Comparison of ENCODE assay signal across 8 mouse cellular contexts in genomic region chr8:121590203-121591177, GRCm38 (mm10). TPM values are rescaled to one million over a fixed set of nuclear protein-coding genes. Genes with fewer than 3 reads are reported as not detected.
DNase-seq lines count a peak whose midpoint lies in the region; ATAC-seq and TF ChIP-seq lines count a peak whose summit lies in the region.

Map1lc3b (plus strand) TSS chr8:121590361.

- peak within 1 kb of the TSS; percentile 94 for H3K4me3 ChIP-seq in embryonic facial prominence, embryonic 14.5 days (ENCODE audit: low read depth, low read length)
- H3K4me3 ChIP-seq in limb, embryonic 14.5 days (replicated peaks; ENCODE audit: low read length) = peak within 1 kb of the TSS; percentile 86
- peak within 1 kb of the TSS; percentile 86 for H3K4me3 ChIP-seq in midbrain, postnatal 0 days (ENCODE audit: low read depth, low read length)

- WGBS in embryonic facial prominence, embryonic 14.5 days = under 1% methylated on average over 49 of the region's 94 CpGs
- under 1% methylated on average over 81 of the region's 94 CpGs for WGBS in limb, embryonic 14.5 days
- under 1% methylated on average over 92 of the region's 94 CpGs for WGBS in midbrain, postnatal 0 days

- no peaks in the 10 kb centered on the region for H3K9me3 ChIP-seq in embryonic facial prominence, embryonic 14.5 days (ENCODE audit: control insufficient read depth, low read length)
- no peaks in the 10 kb centered on the region for H3K9me3 ChIP-seq in limb, embryonic 14.5 days (ENCODE audit: control insufficient read depth, low read length)
- H3K9me3 ChIP-seq in midbrain, postnatal 0 days (ENCODE audit: low read length) = no peaks in the 10 kb centered on the region

- peak within 1 kb of the TSS; percentile 92 for H3K9ac ChIP-seq in embryonic facial prominence, embryonic 14.5 days (ENCODE audit: low read depth, low read length)
- peak within 1 kb of the TSS; percentile 89 for H3K9ac ChIP-seq in limb, embryonic 14.5 days (ENCODE audit: low read depth, low read length, severe bottlenecking)
- peak within 1 kb of the TSS; percentile 89 for H3K9ac ChIP-seq in midbrain, postnatal 0 days (replicated peaks; ENCODE audit: low read length, poor library complexity, severe bottlenecking)

- DNase-seq in 3T3-L1 (ENCODE audit: low read depth, low spot score) = peak; percentile 80
- DNase-seq in adrenal gland, postnatal 4 days (ENCODE audit: low spot score in 2 of 2) = peak; percentile 90 to 94
- peak; percentile 97 for DNase-seq in embryonic facial prominence, embryonic 14.5 days (ENCODE audit: low spot score)
- peak; percentile 93 for DNase-seq in heart, adult 8-10 months (ENCODE audit: low spot score)
- peak; percentile 95 for DNase-seq in kidney, adult 9 months
- DNase-seq in limb, embryonic 14.5 days (ENCODE audit: low spot score) = peak; percentile 94
- DNase-seq in midbrain, postnatal 0 days (ENCODE audit: low spot score) = peak; percentile 97
- DNase-seq in spleen, postnatal 14 days (ENCODE audit: low spot score in 2 of 2) = peak; percentile 96 to 99

- peak within 1 kb of the TSS; percentile 72 for H3K27ac ChIP-seq in embryonic facial prominence, embryonic 14.5 days (replicated peaks; ENCODE audit: low read depth, low read length)
- peak within 1 kb of the TSS; percentile 73 for H3K27ac ChIP-seq in limb, embryonic 14.5 days (replicated peaks; ENCODE audit: low read depth, low read length)
- H3K27ac ChIP-seq in midbrain, postnatal 0 days (ENCODE audit: low read depth, low read length) = peak within 1 kb of the TSS; percentile 82

- peak; percentile 81 for ATAC-seq in embryonic facial prominence, embryonic 14.5 days (ENCODE audit: low read depth)
- ATAC-seq in limb, embryonic 14.5 days (ENCODE audit: low FRiP score, low read depth) = peak; percentile 88
- ATAC-seq in midbrain, postnatal 0 days (ENCODE audit: low FRiP score) = peak; percentile 89

- H3K36me3 ChIP-seq in embryonic facial prominence, embryonic 14.5 days (ENCODE audit: control insufficient read depth, insufficient read depth, low read length) = peaks cover 23% of the 10 kb centered on the region
- H3K36me3 ChIP-seq in limb, embryonic 14.5 days (ENCODE audit: control insufficient read depth, insufficient read depth, low read length) = peaks cover 19% of the 10 kb centered on the region
- H3K36me3 ChIP-seq in midbrain, postnatal 0 days (ENCODE audit: insufficient read depth, low read length) = peaks cover 12% of the 10 kb centered on the region

- TF ChIP-seq CTCF in midbrain, postnatal 0 days (IDR thresholded peaks at IDR 0.05) = no peak

- H3K4me2 ChIP-seq in embryonic facial prominence, embryonic 14.5 days (ENCODE audit: low read depth, low read length) = peak within 1 kb of the TSS; percentile 91
- peak within 1 kb of the TSS; percentile 93 for H3K4me2 ChIP-seq in limb, embryonic 14.5 days (replicated peaks; ENCODE audit: low read depth, low read length, severe bottlenecking)
- H3K4me2 ChIP-seq in midbrain, postnatal 0 days (ENCODE audit: low read depth, low read length, poor library complexity, severe bottlenecking) = peak within 1 kb of the TSS; percentile 87

- TF ChIP-seq POLR2A in limb, embryonic 14.5 days (IDR thresholded peaks at IDR 0.05; ENCODE audit: borderline replicate concordance, extremely low read depth, insufficient read depth, insufficient read length) = peak; percentile 86; the same call in 1 of the 2 replicates

- peaks cover 12% of the 10 kb centered on the region for H3K4me1 ChIP-seq in embryonic facial prominence, embryonic 14.5 days (ENCODE audit: control insufficient read depth, insufficient read depth, low read length)
- H3K4me1 ChIP-seq in limb, embryonic 14.5 days (ENCODE audit: control insufficient read depth, insufficient read depth, low read length) = peaks cover 11% of the 10 kb centered on the region
- peaks cover 17% of the 10 kb centered on the region for H3K4me1 ChIP-seq in midbrain, postnatal 0 days (ENCODE audit: insufficient read depth, low read length)

- H3K27me3 ChIP-seq in embryonic facial prominence, embryonic 14.5 days (replicated peaks; ENCODE audit: control insufficient read depth, insufficient read depth, low read length) = no peaks in the 10 kb centered on the region
- no peaks in the 10 kb centered on the region for H3K27me3 ChIP-seq in limb, embryonic 14.5 days (ENCODE audit: control insufficient read depth, insufficient read depth, low read length)
- H3K27me3 ChIP-seq in midbrain, postnatal 0 days (ENCODE audit: insufficient read depth, low read length) = no peaks in the 10 kb centered on the region

RNA-seq across cellular contexts. Expression of gene Map1lc3b, which starts in this region (rescaled TPM):
- 100 to 1,000 TPM; 131 to 133 TPM for total RNA-seq in adrenal gland, postnatal 4 days (2021)
- 224 and 237 TPM in 2 replicates for polyA plus RNA-seq in embryonic facial prominence, embryonic 14.5 days (2014; fragmentation: Nextera tagmentation; extraction: Ambion mirVana)
- total RNA-seq in heart, adult 8-10 months (2022) = 100 to 1,000 TPM; 264 to 289 (median 284) TPM
- 49.6 and 59.5 TPM in 2 replicates for polyA plus RNA-seq in limb, embryonic 14.5 days (2012; rRNA removed)
- polyA plus RNA-seq in limb, embryonic 14.5 days (2014; fragmentation: Nextera tagmentation; extraction: Ambion mirVana) = 226 and 238 TPM in 2 replicates
- 264 and 279 TPM in 2 replicates for total RNA-seq in midbrain, postnatal 0 days (2014; rRNA removed)
- 343 and 373 TPM in 2 replicates for polyA plus RNA-seq in midbrain, postnatal 0 days (2015; fragmentation: Nextera tagmentation; extraction: Ambion mirVana)

Comparison
In these comparisons a context has a peak if more than half of its experiments do, and no peak if none do; other contexts are left out.
1. Peak in every context shown above with its lines: DNase-seq, ATAC-seq, H3K4me3 ChIP-seq and H3K27ac ChIP-seq.